Mouse (Mus musculus): ENCODE measurements around the gene Wdr83. TPM values are rescaled to one million over a fixed set of nuclear protein-coding genes. Genes with fewer than 3 reads are reported as not detected.
"Not testable (repeated sequence)": the region's sequence is repeated elsewhere in the genome, so short reads cannot be mapped to it uniquely, and the experiment has no call there.

The Wdr83 gene
- polyA plus RNA-seq (2015; fragmentation: Nextera tagmentation; extraction: Ambion mirVana) = 53.4 and 54.2 TPM in 2 replicates

- DNase-seq (ENCODE audit: low spot score) = peak; percentile 78
These were observed at the start of gene Wdr83 for GRCm38 (mm10) chr8:85081216-85081555. Gene Wdr83, minus strand, starts transcription at chr8:85081306.

GRCm38 (mm10) chr8:85123691-85124090, 42.6 kb upstream of the Wdr83 start:
- DNase-seq (ENCODE audit: low spot score) = no peak

- DNase-seq (ENCODE audit: low spot score) = no peak
These were observed 41.9 kb upstream of the Wdr83 start, which contains the start of gene Zfp791 for GRCm38 (mm10) chr8:85122995-85123394. Gene Zfp791, minus strand, starts transcription at chr8:85123095.

- not testable (repeated sequence) for DNase-seq (ENCODE audit: low spot score)
These were observed 39.1 kb upstream of the Wdr83 start for GRCm38 (mm10) chr8:85120251-85120650.

- DNase-seq (ENCODE audit: low spot score) = peak; percentile 23
These were observed 38.2 kb upstream of the Wdr83 start for GRCm38 (mm10) chr8:85119052-85119981.

- no peak for DNase-seq (ENCODE audit: low spot score)
These were observed 35.9 kb upstream of the Wdr83 start for GRCm38 (mm10) chr8:85116984-85117383.

- no peak for DNase-seq (ENCODE audit: low spot score)
These were observed 34.4 kb upstream of the Wdr83 start for GRCm38 (mm10) chr8:85115501-85115900.

GRCm38 (mm10) chr8:85113241-85113640, 32.1 kb upstream of the Wdr83 start:
- DNase-seq (ENCODE audit: low spot score) = no peak

- DNase-seq (ENCODE audit: low spot score) = no peak
These were observed 19.1 kb upstream of the Wdr83 start for GRCm38 (mm10) chr8:85100076-85100665.

- no peak for DNase-seq (ENCODE audit: low spot score)
These were observed 15.7 kb upstream of the Wdr83 start for GRCm38 (mm10) chr8:85096850-85097249.

- DNase-seq (ENCODE audit: low spot score) = no peak
These were observed 15.1 kb upstream of the Wdr83 start for GRCm38 (mm10) chr8:85096196-85096595.

GRCm38 (mm10) chr8:85095566-85095965, 14.5 kb upstream of the Wdr83 start:
- no peak for DNase-seq (ENCODE audit: low spot score)

GRCm38 (mm10) chr8:85095051-85095450, 13.9 kb upstream of the Wdr83 start:
- DNase-seq (ENCODE audit: low spot score) = no peak

GRCm38 (mm10) chr8:85091526-85092090, 10.5 kb upstream of the Wdr83 start:
- no peak for DNase-seq (ENCODE audit: low spot score)

GRCm38 (mm10) chr8:85090856-85091255, 9.8 kb upstream of the Wdr83 start:
- DNase-seq (ENCODE audit: low spot score) = no peak

GRCm38 (mm10) chr8:85088771-85089170, 7.7 kb upstream of the Wdr83 start:
- no peak for DNase-seq (ENCODE audit: low spot score)

- DNase-seq (ENCODE audit: low spot score) = no peak
These were observed 5.1 kb upstream of the Wdr83 start for GRCm38 (mm10) chr8:85086238-85086637.

GRCm38 (mm10) chr8:85084633-85085032, 3.5 kb upstream of the Wdr83 start:
- DNase-seq (ENCODE audit: low spot score) = no peak

GRCm38 (mm10) chr8:85083108-85083813, 2.2 kb upstream of the Wdr83 start, which contains the start of gene Man2b1:
Gene Man2b1, plus strand, starts transcription at chr8:85083270.
- DNase-seq (ENCODE audit: low spot score) = peak; percentile 87

- not testable (repeated sequence) for DNase-seq (ENCODE audit: low spot score)
These were observed 1.1 kb upstream of the Wdr83 start for GRCm38 (mm10) chr8:85082169-85082568.

GRCm38 (mm10) chr8:85080532-85081215, 432 bp downstream of the Wdr83 start, which contains the start of gene Wdr83os:
Gene Wdr83os, plus strand, starts transcription at chr8:85080740.
- DNase-seq (ENCODE audit: low spot score) = peak; percentile 81

All from thymus, postnatal 0 days (tissue).